Mouse (Mus musculus): Measurements from ENCODE around the gene Glb1l. TPM values are rescaled to one million over a fixed set of nuclear protein-coding genes. Genes with fewer than 3 reads are reported as not detected.
A peak's percentile ranks its signal among the peaks of the same experiment; 100 is the strongest.

Gene Glb1l
- polyA plus RNA-seq (2014; fragmentation: Nextera tagmentation; extraction: Ambion mirVana), result 18.3 and 19.4 TPM in 2 replicates

- H3K4me1 ChIP-seq (ENCODE audit: control insufficient read depth, insufficient read depth, low read length), result peaks cover 20% of the 10 kb centered on the region
- ATAC-seq (ENCODE audit: low FRiP score), result peak; percentile 98
- H3K9ac ChIP-seq (ENCODE audit: low read length), result peak within 1 kb of the TSS; percentile 95
- 6% methylated on average over 42 of the region's 42 CpGs for WGBS
- H3K27ac ChIP-seq (ENCODE audit: low read depth, low read length), result no peak within 1 kb of the TSS
- DNase-seq (ENCODE audit: low spot score, missing footprints), result peak; percentile 99
- H3K4me3 ChIP-seq (ENCODE audit: low read depth, low read length), result peak within 1 kb of the TSS; percentile 99
- H3K9me3 ChIP-seq (ENCODE audit: control insufficient read depth, low read length), result no peaks in the 10 kb centered on the region
- H3K36me3 ChIP-seq (ENCODE audit: control insufficient read depth, insufficient read depth, low read length), result peaks cover 4% of the 10 kb centered on the region; the same call in 1 of the 2 replicates
- peak within 1 kb of the TSS; percentile 95 for H3K4me2 ChIP-seq
- peaks cover 2% of the 10 kb centered on the region; the same call in 1 of the 2 replicates for H3K27me3 ChIP-seq (ENCODE audit: control insufficient read depth, insufficient read depth, low read length)
These were observed at the start of gene Glb1l, which contains the start of gene Stk16 for GRCm38 (mm10) chr1:75210136-75211087. TSS of gene Glb1l (minus strand) at chr1:75210813. TSS of gene Stk16 (plus strand) at chr1:75210838.

GRCm38 (mm10) chr1:75255516-75256046 lies 45.0 kb upstream of the Glb1l start:
- DNase-seq (ENCODE audit: low spot score, missing footprints) (peak; percentile 4), ATAC-seq (ENCODE audit: low FRiP score) (no peak)
- H3K4me2 ChIP-seq, result no peak overlapping the region
- no peak overlapping the region for H3K4me3 ChIP-seq (ENCODE audit: low read depth, low read length)
- H3K27me3 ChIP-seq (ENCODE audit: control insufficient read depth, insufficient read depth, low read length), result no peaks in the 10 kb centered on the region; the same call in 1 of the 2 replicates
- no peaks in the 10 kb centered on the region for H3K9me3 ChIP-seq (ENCODE audit: control insufficient read depth, low read length)
- no peak overlapping the region for H3K27ac ChIP-seq (ENCODE audit: low read depth, low read length)
- 75% methylated on average over 10 of the region's 10 CpGs for WGBS
- H3K9ac ChIP-seq (ENCODE audit: low read length), result no peak overlapping the region
- H3K36me3 ChIP-seq (ENCODE audit: control insufficient read depth, insufficient read depth, low read length), result no peaks in the 10 kb centered on the region
- H3K4me1 ChIP-seq (ENCODE audit: control insufficient read depth, insufficient read depth, low read length), result no peaks in the 10 kb centered on the region

GRCm38 (mm10) chr1:75254625-75255013 lies 44.0 kb upstream of the Glb1l start:
- no peak overlapping the region for H3K4me3 ChIP-seq (ENCODE audit: low read depth, low read length)
- ATAC-seq (ENCODE audit: low FRiP score), result no peak
- H3K27me3 ChIP-seq (ENCODE audit: control insufficient read depth, insufficient read depth, low read length), result no peaks in the 10 kb centered on the region; the same call in 1 of the 2 replicates
- H3K9me3 ChIP-seq (ENCODE audit: control insufficient read depth, low read length), result no peaks in the 10 kb centered on the region
- peak; percentile 73 for DNase-seq (ENCODE audit: low spot score, missing footprints)
- 74% methylated on average over 8 of the region's 8 CpGs for WGBS
- no peaks in the 10 kb centered on the region for H3K36me3 ChIP-seq (ENCODE audit: control insufficient read depth, insufficient read depth, low read length)
- H3K9ac ChIP-seq (ENCODE audit: low read length), result no peak overlapping the region
- H3K4me2 ChIP-seq, result no peak overlapping the region
- H3K4me1 ChIP-seq (ENCODE audit: control insufficient read depth, insufficient read depth, low read length), result no peaks in the 10 kb centered on the region
- no peak overlapping the region for H3K27ac ChIP-seq (ENCODE audit: low read depth, low read length)

GRCm38 (mm10) chr1:75253849-75254624 lies 43.4 kb upstream of the Glb1l start:
- Histone ChIP-seq H3K27me3 (ENCODE audit: control insufficient read depth, insufficient read depth, low read length) (no peaks in the 10 kb centered on the region; the same call in 1 of the 2 replicates), H3K27ac (ENCODE audit: low read depth, low read length) (no peak overlapping the region), H3K4me2 (no peak overlapping the region), H3K36me3 (ENCODE audit: control insufficient read depth, insufficient read depth, low read length) (no peaks in the 10 kb centered on the region), H3K9me3 (ENCODE audit: control insufficient read depth, low read length) (no peaks in the 10 kb centered on the region), H3K9ac (ENCODE audit: low read length) (no peak overlapping the region), H3K4me3 (ENCODE audit: low read depth, low read length) (no peak overlapping the region), H3K4me1 (ENCODE audit: control insufficient read depth, insufficient read depth, low read length) (no peaks in the 10 kb centered on the region)
- 65% methylated on average over 16 of the region's 16 CpGs for WGBS
- no peak for ATAC-seq (ENCODE audit: low FRiP score)
- DNase-seq (ENCODE audit: low spot score, missing footprints), result peak; percentile 99

- DNase-seq (ENCODE audit: low spot score, missing footprints), result peak; percentile 49
- Histone ChIP-seq H3K4me3 (ENCODE audit: low read depth, low read length) (no peak overlapping the region), H3K9me3 (ENCODE audit: control insufficient read depth, low read length) (no peaks in the 10 kb centered on the region), H3K4me1 (ENCODE audit: control insufficient read depth, insufficient read depth, low read length) (no peaks in the 10 kb centered on the region), H3K27me3 (ENCODE audit: control insufficient read depth, insufficient read depth, low read length) (no peaks in the 10 kb centered on the region; the same call in 1 of the 2 replicates), H3K27ac (ENCODE audit: low read depth, low read length) (no peak overlapping the region), H3K9ac (ENCODE audit: low read length) (no peak overlapping the region), H3K36me3 (ENCODE audit: control insufficient read depth, insufficient read depth, low read length) (no peaks in the 10 kb centered on the region), H3K4me2 (no peak overlapping the region)
- ATAC-seq (ENCODE audit: low FRiP score), result 0 out of 2 replicates have a peak, but pooled peaks have one; percentile 8
- 79% methylated on average over 16 of the region's 16 CpGs for WGBS
These were observed 42.4 kb upstream of the Glb1l start for GRCm38 (mm10) chr1:75253029-75253428.

GRCm38 (mm10) chr1:75252308-75252707 lies 41.7 kb upstream of the Glb1l start:
- H3K4me2 ChIP-seq, result no peak overlapping the region
- no peak overlapping the region for H3K4me3 ChIP-seq (ENCODE audit: low read depth, low read length)
- no peaks in the 10 kb centered on the region for H3K4me1 ChIP-seq (ENCODE audit: control insufficient read depth, insufficient read depth, low read length)
- no peaks in the 10 kb centered on the region; the same call in 1 of the 2 replicates for H3K27me3 ChIP-seq (ENCODE audit: control insufficient read depth, insufficient read depth, low read length)
- H3K27ac ChIP-seq (ENCODE audit: low read depth, low read length), result no peak overlapping the region
- DNase-seq (ENCODE audit: low spot score, missing footprints), result no peak
- no peaks in the 10 kb centered on the region for H3K9me3 ChIP-seq (ENCODE audit: control insufficient read depth, low read length)
- 68% methylated on average over 13 of the region's 13 CpGs for WGBS
- ATAC-seq (ENCODE audit: low FRiP score), result peak; percentile 7; the same call in 1 of the 2 replicates
- no peaks in the 10 kb centered on the region for H3K36me3 ChIP-seq (ENCODE audit: control insufficient read depth, insufficient read depth, low read length)
- no peak overlapping the region for H3K9ac ChIP-seq (ENCODE audit: low read length)

GRCm38 (mm10) chr1:75251112-75251970 lies 40.7 kb upstream of the Glb1l start:
- Histone ChIP-seq H3K9me3 (ENCODE audit: control insufficient read depth, low read length) (no peaks in the 10 kb centered on the region), H3K4me2 (peak overlapping the region; percentile 38; the same call in 1 of the 2 replicates), H3K36me3 (ENCODE audit: control insufficient read depth, insufficient read depth, low read length) (no peaks in the 10 kb centered on the region), H3K27ac (ENCODE audit: low read depth, low read length) (no peak overlapping the region), H3K4me3 (ENCODE audit: low read depth, low read length) (peak overlapping the region; percentile 15; the same call in 1 of the 2 replicates), H3K9ac (ENCODE audit: low read length) (peak overlapping the region; percentile 40), H3K27me3 (ENCODE audit: control insufficient read depth, insufficient read depth, low read length) (no peaks in the 10 kb centered on the region; the same call in 1 of the 2 replicates), H3K4me1 (ENCODE audit: control insufficient read depth, insufficient read depth, low read length) (no peaks in the 10 kb centered on the region)
- WGBS, result 8% methylated on average over 21 of the region's 22 CpGs
- DNase-seq (ENCODE audit: low spot score, missing footprints), result peak; percentile 97
- ATAC-seq (ENCODE audit: low FRiP score), result peak; percentile 64

GRCm38 (mm10) chr1:75250498-75250897 lies 39.9 kb upstream of the Glb1l start:
- no peak overlapping the region for H3K4me2 ChIP-seq
- no peaks in the 10 kb centered on the region; the same call in 1 of the 2 replicates for H3K27me3 ChIP-seq (ENCODE audit: control insufficient read depth, insufficient read depth, low read length)
- no peaks in the 10 kb centered on the region for H3K4me1 ChIP-seq (ENCODE audit: control insufficient read depth, insufficient read depth, low read length)
- no peak overlapping the region for H3K9ac ChIP-seq (ENCODE audit: low read length)
- no peaks in the 10 kb centered on the region for H3K9me3 ChIP-seq (ENCODE audit: control insufficient read depth, low read length)
- DNase-seq (ENCODE audit: low spot score, missing footprints), result no peak
- H3K27ac ChIP-seq (ENCODE audit: low read depth, low read length), result no peak overlapping the region
- H3K36me3 ChIP-seq (ENCODE audit: control insufficient read depth, insufficient read depth, low read length), result no peaks in the 10 kb centered on the region
- no peak for ATAC-seq (ENCODE audit: low FRiP score)
- no peak overlapping the region for H3K4me3 ChIP-seq (ENCODE audit: low read depth, low read length)
- 50% methylated on average over 3 of the region's 3 CpGs for WGBS

Data from midbrain, embryonic 11.5 days (tissue).